Mouse (Mus musculus) fat pad, adult 2 months (tissue): ENCODE results near the gene Enpp7.

Source experiments
- DNase-seq: peaks from one replicate; pipeline ENCODE4 v3.0.0-alpha.2; 2011; ENCODE audit warnings: low read depth, low spot score; ENCODE audit errors: extremely low read depth

Gene Enpp7

DNA sequence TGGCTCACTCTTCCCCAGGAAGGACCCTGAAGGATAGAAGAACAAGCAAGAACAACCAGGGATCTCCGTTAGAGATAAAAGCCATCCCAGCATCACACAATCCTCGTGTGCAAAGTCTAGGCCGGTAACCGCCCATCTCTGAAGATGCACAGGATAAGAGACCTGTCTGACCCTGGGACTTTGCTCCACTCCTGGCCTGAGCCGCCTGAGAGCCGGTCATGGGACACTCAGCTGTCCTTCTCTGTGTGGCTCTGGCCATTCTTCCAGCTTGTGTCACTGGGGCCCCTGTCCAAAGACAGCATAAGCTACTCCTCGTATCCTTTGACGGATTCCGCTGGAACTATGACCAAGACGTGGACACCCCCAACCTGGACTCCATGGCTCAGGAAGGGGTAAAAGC lies at the start of gene Enpp7:
Enpp7 (plus strand) TSS at position 190 of the 400 bp plus-strand sequence.
- no peak for DNase-seq

- no peak for DNase-seq
These were observed 48.3 kb upstream of the Enpp7 start for GRCm38 (mm10) chr11:118939731-118940130.

DNA sequence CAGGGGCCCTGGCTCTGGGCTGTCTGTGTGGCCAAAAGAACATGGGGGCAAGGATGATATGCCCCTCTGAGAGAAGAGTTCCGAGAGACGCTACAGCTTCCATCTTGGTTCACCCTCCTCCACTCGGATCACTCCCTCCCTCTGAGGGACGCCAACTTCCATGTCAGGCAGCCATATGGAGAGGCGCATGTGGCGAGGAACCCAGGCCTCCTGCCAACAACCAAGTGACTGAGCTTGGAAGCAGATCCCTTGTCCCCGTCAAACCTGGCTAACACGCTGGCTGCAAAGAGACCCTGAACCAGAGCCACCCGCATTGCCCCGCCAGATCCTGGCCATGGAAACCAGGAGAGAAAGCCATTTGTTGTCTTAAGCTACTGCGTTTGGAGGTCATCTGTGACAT lies 47.4 kb upstream of the Enpp7 start:
- no peak for DNase-seq

DNA sequence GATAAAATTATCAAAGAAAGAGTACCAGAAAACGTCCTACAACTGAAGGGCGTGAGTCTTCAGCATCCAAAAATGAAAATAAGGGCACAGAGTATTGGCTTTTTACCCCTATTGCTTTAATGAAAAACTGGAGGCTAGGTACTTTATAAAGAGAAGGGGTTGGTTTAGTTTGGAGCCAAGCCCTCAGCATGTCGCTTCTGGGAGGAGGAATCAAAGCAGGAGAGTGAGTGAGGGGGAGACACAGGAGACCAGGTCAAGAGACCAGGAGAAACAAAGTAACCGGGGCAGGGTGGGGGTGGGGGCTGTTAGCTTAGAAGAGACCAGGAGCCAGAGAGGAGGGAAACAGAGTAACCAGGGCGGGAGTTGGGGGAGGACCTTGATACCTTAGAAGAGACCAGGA lies 46.7 kb upstream of the Enpp7 start:
- DNase-seq, result no peak

DNA sequence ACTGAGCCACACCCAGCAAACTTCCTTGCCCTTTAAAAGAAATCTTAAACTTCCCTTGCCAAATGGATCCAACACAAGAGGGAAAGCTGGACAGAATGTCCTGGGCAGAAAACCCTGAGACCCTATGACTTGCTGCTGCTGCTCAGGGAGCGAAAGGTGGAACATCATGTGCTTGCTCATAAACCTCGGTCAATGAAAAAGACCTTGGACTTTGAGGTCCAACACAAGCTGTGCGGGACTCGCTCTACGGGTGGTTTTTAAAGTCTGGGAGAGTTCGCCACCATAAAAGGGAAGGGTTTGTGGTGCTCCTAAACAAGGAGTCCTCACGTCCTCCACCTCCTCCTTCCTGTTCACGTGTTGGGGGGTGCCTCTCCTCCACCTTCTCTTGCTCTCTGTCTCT lies 42.1 kb upstream of the Enpp7 start:
- no peak for DNase-seq

DNA sequence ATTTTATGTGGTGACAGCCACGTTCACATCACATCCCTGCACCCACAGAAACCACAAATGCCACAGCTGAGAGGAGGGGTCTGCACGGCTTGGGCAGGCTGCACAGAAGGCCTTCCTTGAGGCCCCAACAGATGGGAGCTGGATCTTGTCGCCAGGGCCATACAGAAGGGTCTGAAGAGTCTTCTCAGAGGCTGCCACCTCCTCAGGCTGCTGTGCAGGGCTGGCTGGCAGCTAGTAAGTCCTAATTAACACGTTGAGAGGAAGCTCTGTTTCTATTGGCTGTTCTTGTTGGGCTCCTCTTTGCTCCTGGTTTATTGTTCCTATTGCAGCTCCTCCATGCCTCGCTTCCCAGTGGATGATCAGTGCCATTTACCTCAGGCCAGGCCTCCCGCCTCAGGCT lies 33.0 kb upstream of the Enpp7 start:
- DNase-seq, result no peak

GRCm38 (mm10) chr11:118957070-118957471 lies 30.9 kb upstream of the Enpp7 start:
- no peak for DNase-seq

- DNase-seq, result no peak
These were observed 27.3 kb upstream of the Enpp7 start for GRCm38 (mm10) chr11:118960649-118961048.

- no peak for DNase-seq
These were observed 25.5 kb upstream of the Enpp7 start for GRCm38 (mm10) chr11:118962478-118962877.

DNA sequence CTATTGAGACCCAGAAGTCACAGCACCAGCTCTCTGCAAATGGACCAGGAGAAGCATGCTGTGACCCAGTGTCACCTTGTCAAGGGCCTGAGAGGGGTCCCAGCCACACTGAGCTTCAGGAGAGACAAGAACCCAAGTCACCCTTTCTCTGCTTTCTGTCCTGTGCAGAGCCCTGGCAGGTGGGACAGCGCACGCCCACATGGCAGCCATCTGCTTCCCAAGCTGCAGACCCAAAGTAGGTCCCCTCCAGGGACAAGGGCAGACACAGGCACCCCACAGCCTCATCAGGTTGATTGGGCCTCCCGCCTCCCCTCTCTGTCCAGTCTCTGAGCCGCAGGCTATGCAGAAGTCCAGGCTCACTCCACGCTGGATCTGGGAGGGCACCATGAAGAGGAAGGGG lies 24.1 kb upstream of the Enpp7 start:
- DNase-seq, result no peak

GRCm38 (mm10) chr11:118965078-118965477 lies 22.9 kb upstream of the Enpp7 start:
- DNase-seq, result no peak

DNA sequence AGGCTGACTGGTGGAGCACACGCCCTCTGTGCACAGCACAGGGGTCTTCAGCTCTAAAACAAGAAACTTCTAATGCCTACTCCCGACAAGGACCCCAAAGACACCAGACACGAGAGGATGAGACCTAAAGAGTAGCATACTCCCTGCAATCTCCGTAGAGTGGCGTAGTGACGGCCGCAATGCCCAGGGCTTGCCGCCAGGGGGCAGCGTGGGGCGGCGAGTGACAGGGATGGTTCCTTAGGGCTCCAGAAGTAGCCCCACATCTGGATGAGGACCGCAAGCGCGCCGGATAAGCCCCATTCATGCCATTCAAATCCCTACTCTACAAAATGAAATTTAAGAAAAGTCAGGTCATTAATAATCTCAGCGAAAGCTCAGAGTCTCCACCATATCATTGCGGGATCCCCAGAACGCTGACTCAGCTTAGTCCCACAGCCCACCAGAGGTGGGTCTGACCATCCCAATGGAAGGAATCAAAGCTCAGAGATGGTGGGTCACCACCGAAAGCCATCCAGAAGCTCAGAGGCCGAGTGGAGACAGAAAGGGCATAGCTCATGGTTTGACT lies 16.4 kb upstream of the Enpp7 start:
- no peak for DNase-seq

GRCm38 (mm10) chr11:118972431-118973377 lies 15.3 kb upstream of the Enpp7 start:
- no peak for DNase-seq

DNA sequence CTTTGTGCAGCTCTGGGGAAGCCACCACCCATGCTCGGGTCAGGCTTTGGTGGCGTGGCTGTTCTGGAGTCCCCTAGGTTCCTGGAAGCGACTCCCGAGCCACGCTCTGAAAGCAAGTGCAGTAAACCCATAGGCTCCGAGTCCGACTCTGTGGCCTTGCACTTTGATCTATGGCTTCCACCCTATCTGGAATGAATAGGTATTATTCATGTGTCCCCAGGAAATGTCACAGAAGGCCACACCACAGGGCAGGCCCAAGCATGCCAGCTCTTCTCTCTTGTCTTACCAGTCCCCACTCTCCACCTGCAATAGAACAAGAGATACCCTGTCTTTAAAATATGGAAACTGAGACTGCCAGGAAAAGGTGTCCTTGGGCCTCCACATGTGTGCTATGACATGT lies 13.6 kb upstream of the Enpp7 start:
- no peak for DNase-seq

GRCm38 (mm10) chr11:118975427-118975826 lies 12.6 kb upstream of the Enpp7 start:
- DNase-seq, result no peak

- DNase-seq, result peak; percentile 31
These were observed 12.1 kb upstream of the Enpp7 start for GRCm38 (mm10) chr11:118975917-118976316.

GRCm38 (mm10) chr11:118980388-118980787 lies 7.6 kb upstream of the Enpp7 start:
- no peak for DNase-seq

- no peak for DNase-seq
These were observed 6.8 kb upstream of the Enpp7 start for GRCm38 (mm10) chr11:118981012-118981776.

- DNase-seq, result no peak
These were observed 5.3 kb upstream of the Enpp7 start for GRCm38 (mm10) chr11:118982593-118983113.

DNA sequence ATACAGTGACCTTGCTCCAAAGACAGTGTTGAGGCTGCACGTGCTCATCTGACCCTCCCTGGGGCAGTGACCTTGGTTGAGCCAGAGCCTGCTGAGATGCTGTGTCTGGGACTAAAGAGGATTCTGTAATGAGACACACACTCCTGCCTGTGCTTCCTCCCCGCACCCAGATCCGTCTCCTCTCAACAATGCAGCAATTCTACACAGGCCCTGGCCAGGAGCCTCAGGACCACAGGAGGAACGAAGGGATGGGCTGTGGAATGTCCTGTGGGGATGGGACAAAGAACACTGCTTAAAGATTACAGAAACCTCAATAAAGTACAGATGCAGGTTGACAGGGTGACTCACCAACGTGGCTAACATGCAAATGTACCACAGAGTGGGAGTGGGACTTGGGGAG lies 2.4 kb upstream of the Enpp7 start:
- no peak for DNase-seq

- no peak for DNase-seq
These were observed 4.8 kb downstream of the Enpp7 start for GRCm38 (mm10) chr11:118992781-118993180.
